Mouse (Mus musculus): ENCODE results near the gene Ccdc63. TPM values are rescaled to one million over a fixed set of nuclear protein-coding genes. Genes with fewer than 3 reads are reported as not detected.

Gene Ccdc63
- polyA plus RNA-seq, 1 experiment = 8.2 TPM

- H3K27ac ChIP-seq (ENCODE audit: control insufficient read depth, insufficient read depth, low read depth, low read length, poor library complexity) = no peak overlapping the region
- H3K4me3 ChIP-seq (replicated peaks; ENCODE audit: control insufficient read depth, low read depth, low read length) = no peak overlapping the region
- H3K4me1 ChIP-seq (ENCODE audit: control insufficient read depth, insufficient read depth, low read length) = peaks cover 6% of the 10 kb centered on the region
- TF ChIP-seq POLR2A (IDR thresholded peaks at IDR 0.05; ENCODE audit: borderline replicate concordance, control insufficient read depth, low read depth, low read length) = no peak
- TF ChIP-seq CTCF (IDR thresholded peaks at IDR 0.05; ENCODE audit: control insufficient read depth, insufficient read depth, low read length) = no peak
- 33% methylated on average over 16 of the region's 16 CpGs for WGBS
Measured at GRCm38 (mm10) chr5:122129068-122129655, 11.5 kb downstream of the Ccdc63 start.

GRCm38 (mm10) chr5:122125211-122125760 lies 15.3 kb downstream of the Ccdc63 start:
- TF ChIP-seq POLR2A (IDR thresholded peaks at IDR 0.05; ENCODE audit: borderline replicate concordance, control insufficient read depth, low read depth, low read length) (no peak), CTCF (IDR thresholded peaks at IDR 0.05; ENCODE audit: control insufficient read depth, insufficient read depth, low read length) (no peak)
- no peak overlapping the region for H3K4me3 ChIP-seq (replicated peaks; ENCODE audit: control insufficient read depth, low read depth, low read length)
- H3K27ac ChIP-seq (ENCODE audit: control insufficient read depth, insufficient read depth, low read depth, low read length, poor library complexity) = no peak overlapping the region
- 52% methylated on average over 8 of the region's 8 CpGs for WGBS
- no peaks in the 10 kb centered on the region; the same call in 1 of the 2 replicates for H3K4me1 ChIP-seq (ENCODE audit: control insufficient read depth, insufficient read depth, low read length)

- 86% methylated on average over 6 of the region's 6 CpGs for WGBS
- no peak for TF ChIP-seq POLR2A (IDR thresholded peaks at IDR 0.05; ENCODE audit: borderline replicate concordance, control insufficient read depth, low read depth, low read length)
- peak; percentile 62 for TF ChIP-seq CTCF (IDR thresholded peaks at IDR 0.05; ENCODE audit: control insufficient read depth, insufficient read depth, low read length)
- H3K4me3 ChIP-seq (replicated peaks; ENCODE audit: control insufficient read depth, low read depth, low read length) = no peak overlapping the region
- H3K4me1 ChIP-seq (ENCODE audit: control insufficient read depth, insufficient read depth, low read length) = peaks cover 2% of the 10 kb centered on the region; the same call in 1 of the 2 replicates
- H3K27ac ChIP-seq (ENCODE audit: control insufficient read depth, insufficient read depth, low read depth, low read length, poor library complexity) = no peak overlapping the region
Measured at GRCm38 (mm10) chr5:122116243-122116642, 24.4 kb downstream of the Ccdc63 start.

- WGBS = 90% methylated on average over 9 of the region's 9 CpGs
- H3K4me1 ChIP-seq (ENCODE audit: control insufficient read depth, insufficient read depth, low read length) = peaks cover 4% of the 10 kb centered on the region; the same call in 1 of the 2 replicates
- no peak overlapping the region for H3K4me3 ChIP-seq (replicated peaks; ENCODE audit: control insufficient read depth, low read depth, low read length)
- no peak overlapping the region for H3K27ac ChIP-seq (ENCODE audit: control insufficient read depth, insufficient read depth, low read depth, low read length, poor library complexity)
- TF ChIP-seq CTCF (IDR thresholded peaks at IDR 0.05; ENCODE audit: control insufficient read depth, insufficient read depth, low read length) (no peak), POLR2A (IDR thresholded peaks at IDR 0.05; ENCODE audit: borderline replicate concordance, control insufficient read depth, low read depth, low read length) (no peak)
Measured at GRCm38 (mm10) chr5:122115266-122115763, 25.3 kb downstream of the Ccdc63 start.

GRCm38 (mm10) chr5:122114176-122114575 lies 26.4 kb downstream of the Ccdc63 start:
- H3K4me3 ChIP-seq (replicated peaks; ENCODE audit: control insufficient read depth, low read depth, low read length) = no peak overlapping the region
- TF ChIP-seq CTCF (IDR thresholded peaks at IDR 0.05; ENCODE audit: control insufficient read depth, insufficient read depth, low read length) (peak; percentile 98), POLR2A (IDR thresholded peaks at IDR 0.05; ENCODE audit: borderline replicate concordance, control insufficient read depth, low read depth, low read length) (no peak)
- H3K27ac ChIP-seq (ENCODE audit: control insufficient read depth, insufficient read depth, low read depth, low read length, poor library complexity) = peak overlapping the region; percentile 62; the same call in 1 of the 2 replicates
- WGBS = 0% methylated on average over 2 of the region's 2 CpGs
- H3K4me1 ChIP-seq (ENCODE audit: control insufficient read depth, insufficient read depth, low read length) = peaks cover 7% of the 10 kb centered on the region; the same call in 1 of the 2 replicates

- Histone ChIP-seq H3K4me3 (replicated peaks; ENCODE audit: control insufficient read depth, low read depth, low read length) (no peak overlapping the region), H3K4me1 (ENCODE audit: control insufficient read depth, insufficient read depth, low read length) (peaks cover 7% of the 10 kb centered on the region; the same call in 1 of the 2 replicates), H3K27ac (ENCODE audit: control insufficient read depth, insufficient read depth, low read depth, low read length, poor library complexity) (peak overlapping the region; percentile 62)
- 52% methylated on average over 7 of the region's 7 CpGs for WGBS
- TF ChIP-seq CTCF (IDR thresholded peaks at IDR 0.05; ENCODE audit: control insufficient read depth, insufficient read depth, low read length) (no peak), POLR2A (IDR thresholded peaks at IDR 0.05; ENCODE audit: borderline replicate concordance, control insufficient read depth, low read depth, low read length) (no peak)
Measured at GRCm38 (mm10) chr5:122113450-122113849, 27.2 kb downstream of the Ccdc63 start.

GRCm38 (mm10) chr5:122111933-122112248 lies 28.7 kb downstream of the Ccdc63 start:
- 60% methylated on average over 4 of the region's 4 CpGs for WGBS
- TF ChIP-seq CTCF (IDR thresholded peaks at IDR 0.05; ENCODE audit: control insufficient read depth, insufficient read depth, low read length) (no peak), POLR2A (IDR thresholded peaks at IDR 0.05; ENCODE audit: borderline replicate concordance, control insufficient read depth, low read depth, low read length) (no peak)
- H3K27ac ChIP-seq (ENCODE audit: control insufficient read depth, insufficient read depth, low read depth, low read length, poor library complexity) = no peak overlapping the region

GRCm38 (mm10) chr5:122111091-122111932 lies 29.3 kb downstream of the Ccdc63 start:
- Histone ChIP-seq H3K27ac (ENCODE audit: control insufficient read depth, insufficient read depth, low read depth, low read length, poor library complexity) (no peak overlapping the region), H3K4me1 (ENCODE audit: control insufficient read depth, insufficient read depth, low read length) (peaks cover 7% of the 10 kb centered on the region; the same call in 1 of the 2 replicates), H3K4me3 (replicated peaks; ENCODE audit: control insufficient read depth, low read depth, low read length) (no peak overlapping the region)
- no peak for TF ChIP-seq CTCF (IDR thresholded peaks at IDR 0.05; ENCODE audit: control insufficient read depth, insufficient read depth, low read length)
- no peak for TF ChIP-seq POLR2A (IDR thresholded peaks at IDR 0.05; ENCODE audit: borderline replicate concordance, control insufficient read depth, low read depth, low read length)
- 77% methylated on average over 26 of the region's 26 CpGs for WGBS

More at GRCm38 (mm10) chr5:122111933-122112248, 28.7 kb downstream of the Ccdc63 start:
- peaks cover 7% of the 10 kb centered on the region; the same call in 1 of the 2 replicates for H3K4me1 ChIP-seq (ENCODE audit: control insufficient read depth, insufficient read depth, low read length)
- no peak overlapping the region for H3K4me3 ChIP-seq (replicated peaks; ENCODE audit: control insufficient read depth, low read depth, low read length)
